Mouse (Mus musculus): ENCODE data around the gene Olfr807.

The Olfr807 gene

GRCm38 (mm10) chr10:129757693-129758092 lies at the start of gene Olfr807:
Olfr807 (minus strand) TSS chr10:129757793.
- no peak for DNase-seq (ENCODE audit: low read depth, low spot score)

- no peak for DNase-seq (ENCODE audit: low read depth, low spot score)
These were observed 46.7 kb upstream of the Olfr807 start, which contains the start of gene Olfr811 for GRCm38 (mm10) chr10:129804296-129804695. Olfr811 (minus strand) TSS chr10:129804396.

GRCm38 (mm10) chr10:129794817-129795216 lies 37.2 kb upstream of the Olfr807 start, which contains the start of gene Olfr810:
Olfr810 (minus strand) TSS chr10:129794917.
- DNase-seq (ENCODE audit: low read depth, low spot score): no peak

GRCm38 (mm10) chr10:129778123-129778522 lies 20.5 kb upstream of the Olfr807 start:
- no peak for DNase-seq (ENCODE audit: low read depth, low spot score)

GRCm38 (mm10) chr10:129774338-129774737 lies 16.7 kb upstream of the Olfr807 start, which contains the start of gene Olfr809:
Olfr809 (plus strand) TSS chr10:129774638.
- no peak for DNase-seq (ENCODE audit: low read depth, low spot score)

- DNase-seq (ENCODE audit: low read depth, low spot score): no peak
These were observed 7.6 kb upstream of the Olfr807 start, which contains the start of gene Olfr808 for GRCm38 (mm10) chr10:129765182-129765581. Olfr808 (plus strand) TSS chr10:129765482.

- DNase-seq (ENCODE audit: low read depth, low spot score): no peak
These were observed 15.8 kb downstream of the Olfr807 start, which contains the start of gene Olfr806 for GRCm38 (mm10) chr10:129741821-129742220. Olfr806 (minus strand) TSS chr10:129741921.

- no peak for DNase-seq (ENCODE audit: low read depth, low spot score)
These were observed 28.3 kb downstream of the Olfr807 start, which contains the start of gene Olfr805 for GRCm38 (mm10) chr10:129729275-129729674. Olfr805 (minus strand) TSS chr10:129729375.

Measured in forelimb bud, embryonic 11.5 days (tissue).